In the genomic region with DNA sequence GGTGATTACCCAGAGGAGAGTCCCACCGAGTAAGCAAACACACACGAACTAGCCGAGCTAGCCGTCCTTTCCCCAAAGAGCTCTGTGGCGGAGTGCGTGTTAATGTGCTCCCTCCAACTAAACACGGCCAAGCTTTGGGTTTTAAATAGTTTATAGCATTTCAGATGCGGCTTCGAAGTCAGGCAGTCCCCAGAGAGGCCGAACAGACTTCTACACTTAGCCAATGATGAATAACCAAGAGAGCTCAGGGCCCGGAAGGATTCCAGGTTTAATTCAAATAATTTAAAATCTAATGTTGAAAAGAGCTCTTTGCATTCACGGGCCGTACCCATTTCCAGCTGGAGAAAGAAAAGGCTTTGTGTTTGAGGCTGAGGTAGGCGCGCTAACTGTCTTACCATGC, we compare ENCODE assay signal across 14 mouse cellular contexts. TPM values are rescaled to one million over a fixed set of nuclear protein-coding genes. Genes with fewer than 3 reads are reported as not detected.
A peak's percentile ranks its signal among the peaks of the same experiment; 100 is the strongest.
DNase-seq lines count a peak whose midpoint lies in the region; ATAC-seq and TF ChIP-seq lines count a peak whose summit lies in the region.
"Had no signal": no experiment of that assay in that cellular context is flagged by ENCODE, and none has a peak within 500 bp of the region (broad histone marks: within the 10 kb centered on the region; RNA-seq: fewer than 3 reads in every experiment).

No protein-coding gene starts in this region.

- WGBS in embryonic facial prominence, embryonic 10.5 days = 44% methylated on average over 15 of the region's 15 CpGs
- WGBS in midbrain, embryonic 13.5 days = 31% methylated on average over 15 of the region's 15 CpGs

- peak overlapping the region; percentile 30; the same call in 1 of the 2 replicates for H3K9ac ChIP-seq in ES-E14 (ENCODE audit: insufficient read depth, low read depth, low read length, poor library complexity, severe bottlenecking)
- H3K9ac ChIP-seq in midbrain, embryonic 13.5 days (replicated peaks) = no peak overlapping the region
- H3K9ac ChIP-seq: liver, postnatal 0 days had no signal

- H3K27ac ChIP-seq in ES-E14 (ENCODE audit: insufficient read depth, low read depth, low read length, poor library complexity, severe bottlenecking) = no peak overlapping the region
- H3K27ac ChIP-seq in embryonic facial prominence, embryonic 10.5 days (replicated peaks) = no peak overlapping the region
- H3K27ac ChIP-seq in midbrain, embryonic 13.5 days = no peak overlapping the region
- H3K27ac ChIP-seq: kidney, postnatal 0 days; left cerebral cortex, adult 2 months had no signal

- no peaks in the 10 kb centered on the region for H3K36me3 ChIP-seq in ES-E14 (ENCODE audit: control insufficient read depth, insufficient read depth, low read length, poor library complexity, severe bottlenecking)
- no peaks in the 10 kb centered on the region for H3K36me3 ChIP-seq in embryonic facial prominence, embryonic 10.5 days (replicated peaks)
- no peaks in the 10 kb centered on the region for H3K36me3 ChIP-seq in midbrain, embryonic 13.5 days
- H3K36me3 ChIP-seq: G1E had no signal

- no peaks in the 10 kb centered on the region for H3K9me3 ChIP-seq in ES-E14 (ENCODE audit: control insufficient read depth, insufficient read depth, low read depth, low read length)
- H3K9me3 ChIP-seq in embryonic facial prominence, embryonic 10.5 days = no peaks in the 10 kb centered on the region
- no peaks in the 10 kb centered on the region for H3K9me3 ChIP-seq in midbrain, embryonic 13.5 days

- H3K4me1 ChIP-seq in ES-E14 (ENCODE audit: control insufficient read depth in 2 of 2, insufficient read depth in 2 of 2, low read length in 2 of 2, poor library complexity in 1 of 2) = peaks cover 3 to 28% of the 10 kb centered on the region in 2 experiments; a peak in 3 of 4 replicates
- peaks cover 31% of the 10 kb centered on the region for H3K4me1 ChIP-seq in embryonic facial prominence, embryonic 10.5 days
- H3K4me1 ChIP-seq in midbrain, embryonic 13.5 days (replicated peaks) = peaks cover 9% of the 10 kb centered on the region

- no peak for ATAC-seq in midbrain, embryonic 13.5 days
- ATAC-seq: liver, postnatal 0 days had no signal

- peak overlapping the region in 1 of 2 experiments; percentile 6; a peak in 1 of 4 replicates for H3K4me3 ChIP-seq in ES-E14 (ENCODE audit: insufficient read depth in 1 of 2, low read depth in 1 of 2, low read length in 2 of 2, poor library complexity in 1 of 2, severe bottlenecking in 1 of 2)
- H3K4me3 ChIP-seq in embryonic facial prominence, embryonic 10.5 days = peak overlapping the region; percentile 6; the same call in 1 of the 2 replicates
- no peak overlapping the region for H3K4me3 ChIP-seq in midbrain, embryonic 13.5 days (replicated peaks)
- H3K4me3 ChIP-seq: left cerebral cortex, adult 2 months had no signal

- H3K27me3 ChIP-seq in embryonic facial prominence, embryonic 10.5 days (replicated peaks; ENCODE audit: low read depth, poor library complexity, severe bottlenecking) = peaks cover 73% of the 10 kb centered on the region
- peaks cover 48% of the 10 kb centered on the region for H3K27me3 ChIP-seq in midbrain, embryonic 13.5 days

- in situ Hi-C loops in ES-E14 (cut with MboI; ENCODE audit: low sequenced_read_pairs in 2 of 2, unreplicated experiment in 2 of 2) = no loop called here

- no peak for DNase-seq in ES-E14 (ENCODE audit: low read depth, low spot score)
- DNase-seq in embryonic facial prominence, embryonic 10.5 days (ENCODE audit: low spot score) = no peak
- DNase-seq in forelimb bud, embryonic 11.5 days (ENCODE audit: low read depth, low spot score) = peak; percentile 25
- DNase-seq in gastrocnemius, postnatal 14 days = no peak
- no peak for DNase-seq in urinary bladder, adult 18-20 months (ENCODE audit: low spot score in 2 of 2)
- DNase-seq in lung, postnatal 10 days = no peak
- DNase-seq: gastrocnemius, postnatal 25 days had no signal

- H3K4me2 ChIP-seq in midbrain, embryonic 13.5 days (replicated peaks) = peak overlapping the region; percentile 23

- intact Hi-C loops in gastrocnemius, postnatal 14 days (cut with DNase I; ENCODE audit: low total_unique reads) = loop anchor here (5.0 kb wide), 2 partner anchors 228 to 348 kb away; no protein-coding TSS in a partner anchor

TF ChIP-seq in ES-E14, 5 proteins besides CTCF, POLR2A, EP300 and RAD21:
- no peak for TF ChIP-seq ZC3H11A (IDR thresholded peaks at IDR 0.05; ENCODE audit: borderline replicate concordance, low read depth, low read length)
- no peak for TF ChIP-seq CHD2 (IDR thresholded peaks at IDR 0.05; ENCODE audit: low read depth, low read length)
- no peak for TF ChIP-seq ZNF384 (IDR thresholded peaks at IDR 0.05; ENCODE audit: low read depth, low read length)
- no peak for TF ChIP-seq HCFC1 (IDR thresholded peaks at IDR 0.05; ENCODE audit: borderline replicate concordance, insufficient read depth, low read length)
- no peak for TF ChIP-seq MAFK (IDR thresholded peaks at IDR 0.05; ENCODE audit: insufficient read depth, low read depth, low read length)

RNA-seq across cellular contexts. Expression of a gene that starts 7.3 kb away (rescaled TPM):
- not detected in 2 replicates for total RNA-seq in ES-E14 (2012; rRNA removed)
- not detected in 2 replicates for polyA plus RNA-seq in embryonic facial prominence, embryonic 10.5 days (2016; fragmentation: Nextera tagmentation; extraction: Ambion mirVana)
- polyA plus RNA-seq in midbrain, embryonic 13.5 days (2015; fragmentation: Nextera tagmentation; extraction: Ambion mirVana) = not detected in 2 replicates
- not detected for total RNA-seq in gastrocnemius, postnatal 14 days (2021)
- total RNA-seq: G1E; gastrocnemius, postnatal 25 days; heart, postnatal 4 days; left cerebral cortex, adult 2 months had no signal
- polyA plus RNA-seq: G1E; kidney, postnatal 0 days; liver, postnatal 0 days; stomach, embryonic 14.5 days had no signal

RNA-seq across cellular contexts. Expression of a gene that starts 38.3 kb away (rescaled TPM):
- total RNA-seq in ES-E14 (2012; rRNA removed) = 3.1 and 3.2 TPM in 2 replicates
- polyA plus RNA-seq in embryonic facial prominence, embryonic 10.5 days (2016; fragmentation: Nextera tagmentation; extraction: Ambion mirVana) = 33.9 and 44.5 TPM in 2 replicates
- 8.7 and 12.5 TPM in 2 replicates for polyA plus RNA-seq in midbrain, embryonic 13.5 days (2015; fragmentation: Nextera tagmentation; extraction: Ambion mirVana)
- 1 to 10 TPM; 1.2 to 3.5 TPM for total RNA-seq in gastrocnemius, postnatal 14 days (2021)
- polyA plus RNA-seq: G1E had no signal
